Mouse (Mus musculus) telencephalon, adult 2 months (tissue): ENCODE measurements around the gene Krt7.

Source experiments
- DNase-seq: peaks from one replicate; pipeline ENCODE4 v3.0.0-alpha.2; 2011; ENCODE audit warnings: low read depth, low spot score

Krt7 gene

GRCm38 (mm10) chr15:101446572-101446971 lies 35.7 kb downstream of the Krt7 start:
- no peak for DNase-seq

GRCm38 (mm10) chr15:101447444-101447843 lies 36.6 kb downstream of the Krt7 start, which contains the start of gene Krt88:
Gene Krt88 (plus strand): TSS chr15:101447744.
- DNase-seq, result no peak

GRCm38 (mm10) chr15:101453093-101453736 lies 42.4 kb downstream of the Krt7 start:
- no peak for DNase-seq

- no peak for DNase-seq
These were observed 43.9 kb downstream of the Krt7 start for GRCm38 (mm10) chr15:101454774-101455173.

GRCm38 (mm10) chr15:101455292-101455691 lies 44.4 kb downstream of the Krt7 start:
- DNase-seq, result no peak

GRCm38 (mm10) chr15:101455891-101456290 lies 45.0 kb downstream of the Krt7 start:
- no peak for DNase-seq

GRCm38 (mm10) chr15:101458361-101458930 lies 47.6 kb downstream of the Krt7 start:
- no peak for DNase-seq

- DNase-seq, result no peak
These were observed 48.4 kb downstream of the Krt7 start for GRCm38 (mm10) chr15:101459283-101459682.

GRCm38 (mm10) chr15:101463651-101464050 lies 52.8 kb downstream of the Krt7 start, which contains the start of gene Krt81:
Gene Krt81 (minus strand): TSS chr15:101463751.
- no peak for DNase-seq

- no peak for DNase-seq
These were observed 58.2 kb downstream of the Krt7 start for GRCm38 (mm10) chr15:101469093-101469492.

- no peak for DNase-seq
These were observed 62.2 kb downstream of the Krt7 start, which contains the start of gene Krt86 for GRCm38 (mm10) chr15:101472952-101473528. Gene Krt86 (plus strand): TSS chr15:101473478.

GRCm38 (mm10) chr15:101479007-101479665 lies 68.3 kb downstream of the Krt7 start:
- DNase-seq, result no peak

- no peak for DNase-seq
These were observed 68.8 kb downstream of the Krt7 start for GRCm38 (mm10) chr15:101479666-101480060.
